Comparison of ENCODE assay signal across 8 mouse cellular contexts in genomic region chr8:86389690-86390671, GRCm38 (mm10).
DNase-seq lines count a peak whose midpoint lies in the region; ATAC-seq and TF ChIP-seq lines count a peak whose summit lies in the region.

No protein-coding gene starts in this region.

- DNase-seq in cerebellum, postnatal 14 days = peak; percentile 71 to 73
- no peak for DNase-seq in cerebellum, adult 8-10 months
- peak; percentile 99 for DNase-seq in brain, embryonic 14.5 days (ENCODE audit: low read depth)
- DNase-seq in frontal cortex, postnatal 14 days (ENCODE audit: low spot score in 2 of 2) = peak; percentile 67 to 82
- DNase-seq in left cerebral cortex, postnatal 10 days (ENCODE audit: extremely low spot score in 1 of 2, low spot score in 2 of 2) = peak; percentile 74 to 92
- peak; percentile 89 for DNase-seq in right cerebral cortex, adult 18-20 months

- no peak for TF ChIP-seq POLR2A in brain, embryonic 14.5 days (IDR thresholded peaks at IDR 0.05; ENCODE audit: borderline replicate concordance, extremely low read depth, insufficient read depth, insufficient read length, poor library complexity, severe bottlenecking)

- TF ChIP-seq CTCF in brain, embryonic 14.5 days (IDR thresholded peaks at IDR 0.05; ENCODE audit: borderline replicate concordance, extremely low read depth, insufficient read depth, insufficient read length) = no peak

- ATAC-seq in activated CD4-positive, CD25-positive, alpha-beta regulatory T cell, adult 4 months = no peak
- no peak for ATAC-seq in CD4-positive, CD25-positive, alpha-beta regulatory T cell, adult 4 months

- intact Hi-C loops in left cerebral cortex, postnatal 10 days (cut with DNase I) = loop anchor here (5.0 kb wide), 1 partner anchor 37 kb away; no protein-coding TSS in a partner anchor
